Mouse (Mus musculus) urinary bladder, postnatal 25 days (tissue): Measurements from ENCODE around the gene Pik3r6.

Experiments used
- DNase-seq: peaks from one replicate; pipeline ENCODE4 v3.0.0; 2022; ENCODE audit warnings: low spot score

The Pik3r6 gene

DNA sequence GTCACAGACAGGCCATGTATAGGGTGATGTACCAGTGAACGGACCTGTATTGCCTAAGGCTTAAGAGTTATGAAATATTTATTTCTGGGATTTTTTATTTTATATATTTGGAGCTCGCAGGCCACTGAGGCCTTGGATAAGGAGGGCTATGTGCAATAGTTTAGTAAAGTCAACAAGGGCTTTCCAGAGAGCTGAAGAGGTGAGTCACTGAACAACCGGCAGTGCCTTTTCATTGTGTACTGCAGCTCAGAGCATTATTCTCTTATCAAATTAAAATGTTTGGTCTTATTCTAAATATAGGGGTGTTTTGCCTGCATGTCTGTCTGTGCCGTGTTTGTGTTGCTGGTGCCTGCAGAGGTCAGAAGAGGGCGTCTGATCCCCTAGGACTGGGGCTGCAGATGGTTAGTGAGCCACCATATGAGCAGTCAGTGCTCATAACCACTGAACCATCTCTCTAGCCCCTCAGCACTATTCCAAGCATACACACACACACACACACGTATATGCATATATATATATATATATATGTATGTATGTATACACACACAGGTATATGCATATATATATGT lies 14.5 kb upstream of the Pik3r6 start:
- no peak for DNase-seq

DNA sequence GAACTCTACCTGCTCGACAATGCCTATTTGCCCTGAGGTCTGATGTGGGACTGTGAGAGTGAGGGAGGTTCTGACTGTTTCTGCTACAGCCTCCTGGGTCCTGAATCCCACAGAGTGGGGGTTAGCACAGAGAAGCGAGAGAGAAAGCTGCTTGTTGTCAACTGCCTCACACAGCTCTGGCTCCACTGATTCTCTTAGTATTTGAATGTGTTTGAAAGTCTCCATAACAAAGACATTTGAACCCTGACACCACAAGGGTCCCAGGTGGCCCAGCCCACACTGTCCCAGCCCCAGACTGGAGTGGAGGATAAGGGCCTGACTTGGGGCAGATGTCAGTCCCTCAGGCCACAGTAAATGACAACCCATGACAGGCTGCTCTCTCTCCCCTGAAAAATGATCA lies 13.6 kb upstream of the Pik3r6 start:
- DNase-seq = no peak

DNA sequence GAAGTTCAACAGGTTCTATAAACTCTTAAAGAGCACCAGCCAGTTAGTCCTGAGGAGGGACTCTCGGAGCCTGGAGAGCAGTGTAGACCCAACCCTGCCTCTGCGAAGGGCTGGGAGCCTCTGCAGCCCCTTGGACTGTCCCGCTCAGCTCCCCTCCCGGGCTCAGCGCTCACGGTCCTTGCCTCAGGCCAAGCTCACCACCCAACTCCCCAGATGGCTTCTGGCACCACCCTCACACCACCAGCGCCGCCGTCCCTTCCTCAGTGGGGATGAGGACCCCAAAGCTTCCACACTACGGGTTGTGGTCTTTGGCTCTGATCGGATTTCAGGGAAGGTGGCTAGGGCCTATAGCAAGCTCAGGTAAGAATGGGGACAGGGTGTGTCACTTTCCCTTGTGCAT lies 10.2 kb upstream of the Pik3r6 start:
- no peak for DNase-seq

DNA sequence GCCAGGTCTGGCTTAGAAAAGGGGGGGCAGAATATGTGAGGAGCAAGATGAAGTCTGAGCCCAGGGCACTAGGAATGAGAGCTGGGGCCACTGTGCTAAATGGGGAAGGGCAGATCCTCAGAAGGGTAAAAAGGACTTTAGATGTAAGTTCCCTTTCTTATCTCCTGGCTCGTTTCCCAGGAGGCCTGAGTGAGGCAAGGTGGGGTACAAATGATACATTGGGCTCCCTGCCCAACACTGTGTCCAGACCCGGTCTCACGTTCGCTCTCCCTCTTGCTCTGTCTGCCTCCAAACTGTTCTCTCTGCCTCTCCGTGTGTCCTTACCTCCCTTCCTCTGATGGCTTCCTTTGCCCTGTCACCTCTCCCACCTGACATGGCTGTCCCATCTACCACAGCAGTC lies 9.1 kb upstream of the Pik3r6 start:
- no peak for DNase-seq

DNA sequence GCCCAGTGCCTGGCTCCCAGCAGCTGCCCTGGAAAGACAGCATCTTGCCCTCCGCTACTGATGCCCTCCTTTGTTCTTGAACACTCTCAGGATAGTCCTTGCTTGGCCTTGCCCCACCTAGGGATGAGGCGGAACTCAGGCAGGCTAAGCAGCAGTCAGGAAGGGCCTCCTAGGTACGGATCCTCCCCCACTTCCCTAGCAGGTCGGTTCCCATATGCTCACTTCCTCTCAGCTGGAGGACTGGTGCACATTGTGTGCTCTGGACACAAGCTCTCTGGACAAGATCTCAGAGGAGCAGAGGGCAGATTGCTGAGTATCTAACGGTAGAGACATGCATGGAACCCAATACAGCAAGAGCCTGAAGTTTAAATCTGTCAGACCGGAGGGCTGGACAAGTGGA lies 5.7 kb upstream of the Pik3r6 start:
- no peak for DNase-seq

DNA sequence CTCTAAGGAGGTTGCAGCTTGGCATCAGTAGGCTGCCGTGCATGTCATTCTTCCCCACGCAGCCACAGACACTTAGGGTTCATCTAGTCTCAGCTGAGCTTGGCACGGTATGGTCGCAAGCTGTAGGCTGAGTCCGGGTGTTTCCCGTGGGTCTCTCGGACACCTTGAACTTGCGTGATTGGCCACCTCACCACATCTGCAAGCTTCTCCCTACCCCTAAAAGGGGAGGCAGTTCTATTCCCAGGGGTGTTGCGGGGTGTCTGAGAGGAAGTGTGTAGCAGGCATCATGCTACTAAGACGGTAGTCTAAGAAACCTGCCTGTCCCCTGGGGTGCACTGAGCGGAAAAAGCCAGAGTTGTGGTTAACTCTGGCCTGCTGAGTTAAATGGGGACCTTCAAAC lies 4.3 kb upstream of the Pik3r6 start:
- no peak for DNase-seq

DNA sequence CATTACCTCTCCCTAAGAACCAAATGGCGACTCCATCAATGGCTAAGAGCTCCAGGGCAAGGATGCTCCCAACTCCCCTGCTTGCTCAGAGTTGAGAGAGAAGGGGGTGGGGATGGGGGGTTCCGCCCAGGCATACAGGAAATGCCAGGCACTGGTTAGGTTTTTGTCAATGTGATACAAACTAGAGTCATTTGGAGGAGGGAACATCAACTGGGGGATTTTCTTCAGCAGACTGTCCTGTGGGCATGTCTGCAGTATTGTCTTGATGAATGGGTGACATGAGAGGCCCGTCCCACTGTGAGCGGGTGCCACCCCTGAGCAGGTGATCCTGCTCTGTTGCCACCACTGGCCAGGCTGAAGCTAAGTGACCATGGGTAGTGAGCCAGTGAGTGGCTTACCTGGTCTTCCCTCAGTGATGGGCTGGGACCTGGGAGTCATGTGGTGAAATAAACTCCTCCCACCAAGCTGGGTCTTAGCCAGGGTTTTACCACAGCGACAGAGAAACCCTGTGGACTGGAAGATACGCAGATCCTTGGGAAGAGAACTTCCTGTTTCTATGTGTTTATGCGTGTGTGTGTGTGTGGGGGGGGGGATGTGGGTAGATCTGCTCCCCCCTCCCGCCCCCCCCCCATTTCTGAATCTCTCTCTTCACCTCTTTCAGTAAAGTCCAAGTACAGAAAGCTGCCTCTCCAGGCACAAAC lies 3.7 kb upstream of the Pik3r6 start:
- no peak for DNase-seq

DNA sequence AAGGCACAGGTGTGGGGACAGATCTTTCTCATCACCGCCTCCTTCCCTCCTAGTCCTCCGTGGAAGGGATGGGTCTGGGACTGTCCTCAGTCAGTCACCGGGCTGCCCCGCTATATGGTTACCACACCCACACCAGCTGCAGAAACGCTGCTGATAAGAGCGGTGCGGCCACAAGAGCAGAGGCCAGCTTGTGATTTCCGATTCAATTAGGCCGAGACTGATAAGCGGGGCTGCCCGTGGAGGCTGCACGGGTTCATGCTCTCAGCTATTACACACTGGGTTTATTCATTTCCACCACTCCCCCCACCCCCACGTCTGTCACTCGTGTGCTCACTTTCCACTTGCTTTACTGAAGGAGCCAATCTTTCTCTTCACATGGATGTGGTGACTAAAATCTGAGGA lies 1.9 kb upstream of the Pik3r6 start:
- DNase-seq = no peak

DNA sequence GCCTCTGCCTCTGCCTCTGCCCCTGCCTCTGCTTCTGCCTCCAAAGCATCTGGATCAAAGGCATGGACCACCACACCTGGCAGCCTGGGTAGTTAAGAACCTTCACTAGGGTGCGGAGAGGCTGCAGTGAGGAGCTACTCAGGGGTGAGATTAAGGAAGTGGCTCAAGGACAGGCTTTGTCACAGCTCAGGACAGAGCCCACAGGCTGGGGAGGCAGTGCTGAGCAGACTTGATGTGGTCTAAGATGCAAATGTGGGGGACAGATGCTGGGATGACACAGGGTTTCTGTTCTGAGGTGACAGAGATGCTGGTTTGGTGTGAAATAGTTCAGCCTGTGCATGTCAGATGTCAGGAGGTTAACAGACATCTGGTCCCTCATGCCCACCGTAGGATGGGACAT lies 411 bp upstream of the Pik3r6 start:
- no peak for DNase-seq

DNA sequence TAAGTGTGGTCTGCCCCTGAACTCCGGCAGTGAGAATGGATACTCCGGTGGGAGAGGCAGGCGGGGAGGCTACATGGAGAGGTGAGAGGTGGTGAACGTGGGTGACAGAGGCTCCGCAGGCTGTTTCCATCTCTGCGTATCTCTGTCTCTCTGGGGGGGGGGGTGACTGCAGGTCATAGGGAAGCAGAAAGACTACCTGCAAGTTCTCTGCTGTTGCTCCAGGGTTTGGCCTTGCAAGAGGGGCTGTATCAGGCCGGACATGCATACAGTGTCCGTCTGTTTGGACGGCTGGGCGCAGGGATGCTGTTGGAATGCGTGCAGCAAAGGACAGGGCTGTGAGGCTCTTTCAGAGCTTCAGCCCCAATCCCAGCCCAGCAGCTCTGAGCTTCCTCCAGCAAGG lies 2.1 kb downstream of the Pik3r6 start:
- DNase-seq = no peak

DNA sequence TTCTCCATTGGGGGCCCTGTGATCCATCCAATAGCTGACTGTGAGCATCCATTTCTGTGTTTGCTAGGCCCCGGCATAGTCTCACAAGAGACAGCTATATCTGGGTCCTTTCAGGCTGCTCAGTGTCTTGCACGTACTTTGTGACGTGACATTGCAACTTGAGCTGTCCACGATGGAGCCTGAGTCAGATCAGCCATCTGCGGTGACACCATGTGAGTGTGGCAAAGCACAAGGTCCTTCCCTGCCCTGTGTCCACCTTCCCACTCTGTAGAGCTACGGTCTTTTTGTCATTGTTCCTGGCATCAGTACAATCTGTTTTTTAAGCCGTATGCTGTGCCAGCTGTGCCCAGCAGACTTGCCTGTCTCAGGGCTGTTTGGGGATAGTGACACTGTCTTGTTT lies 4.4 kb downstream of the Pik3r6 start:
- DNase-seq = no peak

DNA sequence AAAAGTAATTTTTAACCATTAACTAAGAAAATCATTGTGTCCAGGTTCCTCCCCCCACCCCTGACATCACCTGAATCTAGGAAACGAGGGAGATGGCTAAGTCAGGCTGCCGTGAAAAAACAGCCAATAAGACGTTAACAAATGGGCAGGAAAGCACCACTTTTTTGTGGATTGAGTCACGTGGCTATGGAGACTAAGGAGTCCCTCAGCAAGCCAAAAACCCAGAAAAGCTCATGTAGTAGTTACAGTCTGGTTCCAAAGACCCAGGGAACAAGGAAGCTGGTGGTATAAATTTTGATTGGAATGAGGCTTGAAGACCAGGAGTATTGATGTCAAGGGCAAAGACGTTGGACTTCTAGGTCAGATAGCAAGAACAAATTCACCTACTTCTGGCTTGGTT lies 5.8 kb downstream of the Pik3r6 start:
- DNase-seq = no peak

DNA sequence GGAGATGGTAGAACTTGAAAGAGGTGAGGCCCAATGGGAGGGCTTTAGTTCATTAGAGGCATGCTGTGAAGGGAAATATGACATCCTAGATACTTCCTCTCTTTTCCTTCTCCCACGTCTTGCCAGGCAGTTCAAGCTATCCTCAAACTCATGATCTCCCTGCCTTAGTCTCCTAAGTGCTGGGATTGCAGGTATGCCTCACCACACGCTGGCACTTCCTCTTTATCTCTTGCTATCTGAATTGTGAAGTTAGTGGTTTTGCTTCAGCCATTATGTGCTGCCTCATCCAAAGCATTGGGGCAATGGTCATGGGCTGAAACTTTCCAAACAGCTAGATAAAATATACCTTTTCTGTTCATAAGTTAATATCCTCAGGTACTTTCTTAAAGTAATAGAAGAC lies 6.4 kb downstream of the Pik3r6 start:
- DNase-seq = no peak

DNA sequence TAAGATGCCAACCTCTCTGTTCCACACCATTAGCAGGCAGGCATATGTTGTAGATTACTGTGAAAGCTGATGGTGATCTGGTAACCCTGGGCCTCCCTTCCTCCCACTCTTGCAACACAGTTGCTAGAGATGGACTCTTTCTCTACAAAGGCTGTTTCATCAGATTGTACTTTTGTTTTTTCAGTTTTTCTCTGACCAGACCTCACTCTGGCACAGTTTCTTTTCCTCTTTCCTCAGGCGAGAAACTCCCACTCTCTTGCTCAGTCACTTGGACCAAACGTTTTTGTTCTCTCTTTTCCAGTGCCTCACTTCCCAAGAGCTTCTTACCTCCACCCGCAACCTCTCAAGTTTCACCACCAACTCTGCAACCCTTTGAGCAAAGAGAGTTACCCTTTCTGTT lies 11.2 kb downstream of the Pik3r6 start:
- no peak for DNase-seq

DNA sequence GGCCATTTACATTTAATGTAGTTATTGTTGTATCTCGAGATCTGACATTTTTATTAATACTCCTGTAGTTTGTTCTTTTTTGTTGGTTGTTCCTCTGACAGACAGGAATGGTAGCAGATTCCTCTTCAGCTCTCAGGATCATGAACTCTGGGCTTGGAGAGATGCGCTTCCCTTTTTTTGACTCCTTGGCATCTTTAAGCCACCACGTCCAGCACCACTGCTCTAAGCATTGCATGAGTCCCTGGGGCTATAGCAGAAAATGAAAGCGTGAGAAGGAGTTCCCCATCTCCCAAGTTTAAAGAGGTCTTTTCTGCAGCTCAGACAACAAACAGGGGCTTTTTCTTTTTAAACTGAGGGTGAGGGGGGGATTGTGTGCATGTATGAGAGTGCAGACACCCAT lies 16.5 kb downstream of the Pik3r6 start:
- DNase-seq = no peak

DNA sequence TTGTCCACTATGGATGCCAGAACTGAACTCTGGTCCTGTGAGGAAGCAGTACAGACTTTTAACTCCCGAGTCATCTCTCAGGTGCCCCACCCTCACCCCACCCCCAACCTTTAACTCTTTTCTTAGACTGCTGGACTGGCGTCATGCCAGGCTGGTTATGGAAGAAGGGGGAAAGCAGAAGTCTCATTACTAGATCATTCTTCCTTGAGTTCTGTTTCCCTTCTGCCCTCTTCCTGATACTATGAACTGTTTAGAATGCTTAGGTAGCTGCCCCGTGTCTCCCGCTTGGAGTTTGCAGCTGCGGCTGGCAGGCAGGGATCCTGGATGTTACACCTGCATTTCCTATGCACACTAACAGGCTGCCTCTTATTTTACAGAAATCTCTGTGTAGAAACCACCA lies 17.0 kb downstream of the Pik3r6 start:
- DNase-seq = no peak

DNA sequence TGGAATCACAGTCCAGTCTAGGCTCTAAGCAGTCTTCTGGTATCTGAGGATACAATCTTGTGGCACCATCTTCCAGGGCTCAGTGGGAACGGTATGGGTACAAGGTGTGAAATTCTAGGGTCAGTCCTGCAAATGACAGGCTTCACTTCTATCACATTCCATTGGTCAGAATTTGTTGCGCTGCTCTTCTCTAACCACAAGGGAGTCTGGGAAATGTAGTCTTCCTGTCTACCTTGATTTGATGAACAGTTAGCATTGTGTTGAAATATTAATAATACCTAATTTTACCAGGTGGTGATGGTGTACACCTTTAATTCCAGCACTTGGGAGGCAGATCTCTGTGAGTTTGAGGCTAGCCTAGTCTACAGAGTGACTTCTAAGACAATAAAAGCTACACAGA lies 17.6 kb downstream of the Pik3r6 start:
- no peak for DNase-seq

DNA sequence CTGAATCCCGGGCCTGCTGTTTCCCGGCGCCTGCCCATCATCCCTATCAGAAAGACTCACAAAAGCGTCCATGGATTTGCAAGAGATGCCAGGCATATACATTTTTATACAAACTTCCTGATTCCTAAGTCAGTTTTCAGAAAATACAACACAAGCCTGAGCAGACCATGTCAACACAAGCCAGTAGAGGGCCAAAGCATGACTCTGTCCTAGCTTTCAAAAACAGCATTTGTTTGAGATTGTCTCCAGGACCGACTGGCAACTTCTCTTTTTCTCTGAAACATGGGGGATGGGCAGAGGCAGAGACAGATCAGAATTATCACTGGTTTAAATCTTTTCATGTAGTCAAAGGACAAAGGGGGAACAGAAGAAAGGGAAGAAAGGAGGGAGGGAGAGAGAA lies 18.5 kb downstream of the Pik3r6 start:
- no peak for DNase-seq

DNA sequence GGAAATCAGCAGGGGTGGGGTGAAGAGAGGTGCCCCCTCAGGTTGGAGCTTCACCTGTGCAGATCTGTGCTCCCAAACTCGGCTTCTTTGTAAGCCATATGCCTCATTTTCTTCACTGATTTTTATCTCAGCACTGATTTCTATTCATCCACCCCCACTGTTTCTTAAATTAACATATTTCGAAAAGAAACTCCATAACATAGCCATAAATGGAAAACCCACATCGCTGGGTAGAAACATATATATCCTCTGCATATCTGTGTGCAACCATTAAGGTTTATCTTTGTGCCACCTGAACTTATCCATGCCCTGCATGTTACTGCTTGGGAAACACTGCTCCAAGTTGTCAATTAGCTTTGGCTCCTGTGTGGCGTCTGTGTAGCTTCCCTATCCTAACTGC lies 23.6 kb downstream of the Pik3r6 start:
- DNase-seq = no peak

DNA sequence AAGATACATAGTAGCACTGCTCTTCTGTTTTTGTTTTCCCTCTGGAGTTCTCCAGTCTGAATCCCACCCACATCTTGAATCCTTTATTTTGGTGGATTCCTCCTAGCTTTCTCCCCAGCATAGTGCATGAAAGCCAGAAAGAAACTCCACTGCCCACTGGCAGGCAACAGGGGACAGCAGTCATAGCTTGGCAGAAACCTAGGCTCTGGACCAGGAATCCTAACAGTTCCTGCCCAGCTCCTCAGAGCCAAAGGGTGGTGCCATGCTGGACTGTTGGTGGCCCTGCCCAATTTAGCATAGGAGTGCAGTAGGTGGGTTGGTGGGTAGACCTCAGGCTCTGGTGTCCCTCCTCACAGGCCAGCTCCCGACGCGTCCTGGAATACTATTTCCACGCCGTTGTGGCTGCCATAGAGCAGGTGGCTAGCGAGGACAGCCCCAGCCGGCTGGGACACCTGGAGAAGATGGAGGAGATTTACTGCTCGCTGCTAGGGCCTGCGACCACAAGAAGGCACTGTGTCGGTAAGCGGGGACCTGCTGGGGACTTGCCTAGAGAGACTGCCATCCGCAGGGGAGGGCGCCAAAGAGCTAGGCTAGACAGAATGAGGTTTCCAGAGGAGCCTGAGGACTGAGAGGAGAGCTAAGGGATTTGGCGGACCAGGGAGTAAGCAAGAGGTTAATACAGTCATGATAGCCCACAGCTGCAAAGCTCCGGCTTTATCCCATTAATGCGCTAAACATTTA lies 28.4 kb downstream of the Pik3r6 start:
- DNase-seq = no peak

DNA sequence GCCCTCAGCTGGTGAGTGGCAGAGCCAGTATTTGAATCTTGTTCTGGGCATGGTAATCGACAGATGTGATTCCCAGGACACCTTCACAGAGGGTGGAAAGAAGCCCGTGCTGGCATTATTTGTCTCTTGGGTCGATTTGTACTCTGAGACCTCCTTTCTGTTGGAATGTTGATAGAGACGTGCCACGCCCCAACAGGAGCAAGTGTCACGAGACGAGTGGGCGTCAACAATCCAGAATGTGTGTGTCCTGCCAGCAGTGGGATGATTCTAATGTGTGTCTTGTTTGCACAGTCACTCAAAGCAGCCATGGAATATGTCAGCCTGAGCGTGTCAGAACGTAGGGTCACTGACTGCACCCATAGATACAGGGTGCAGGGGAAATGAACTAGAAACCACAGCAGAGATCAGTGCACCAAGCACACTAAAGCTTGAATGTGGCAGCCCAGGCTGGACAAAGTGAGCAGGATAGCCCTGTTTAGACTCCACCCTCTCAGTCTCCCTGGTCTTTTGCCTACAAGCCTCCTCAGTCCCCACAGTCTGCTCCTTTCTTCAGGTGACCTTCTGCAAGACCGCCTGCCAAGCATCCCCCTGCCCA lies 29.2 kb downstream of the Pik3r6 start:
- no peak for DNase-seq

DNA sequence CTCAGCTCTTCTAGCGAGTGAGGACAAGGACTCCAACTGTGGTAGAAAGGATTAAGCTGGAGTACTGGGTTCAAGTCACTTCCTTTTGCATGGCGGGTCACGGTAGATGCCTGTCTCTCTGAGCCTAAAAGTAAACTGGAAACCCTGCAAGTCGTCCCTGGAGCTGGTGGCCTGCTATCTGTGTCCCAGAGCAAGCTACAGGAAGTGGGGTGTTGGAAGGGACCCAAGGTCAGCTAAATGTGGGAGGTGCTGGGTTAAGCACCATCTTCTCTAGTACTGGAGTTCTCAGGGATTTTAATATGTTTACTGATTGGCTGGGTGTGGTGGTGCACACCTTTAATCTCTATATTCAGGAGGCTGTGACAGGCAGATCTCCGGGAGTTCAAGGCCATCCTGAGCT lies 30.0 kb downstream of the Pik3r6 start:
- no peak for DNase-seq

DNA sequence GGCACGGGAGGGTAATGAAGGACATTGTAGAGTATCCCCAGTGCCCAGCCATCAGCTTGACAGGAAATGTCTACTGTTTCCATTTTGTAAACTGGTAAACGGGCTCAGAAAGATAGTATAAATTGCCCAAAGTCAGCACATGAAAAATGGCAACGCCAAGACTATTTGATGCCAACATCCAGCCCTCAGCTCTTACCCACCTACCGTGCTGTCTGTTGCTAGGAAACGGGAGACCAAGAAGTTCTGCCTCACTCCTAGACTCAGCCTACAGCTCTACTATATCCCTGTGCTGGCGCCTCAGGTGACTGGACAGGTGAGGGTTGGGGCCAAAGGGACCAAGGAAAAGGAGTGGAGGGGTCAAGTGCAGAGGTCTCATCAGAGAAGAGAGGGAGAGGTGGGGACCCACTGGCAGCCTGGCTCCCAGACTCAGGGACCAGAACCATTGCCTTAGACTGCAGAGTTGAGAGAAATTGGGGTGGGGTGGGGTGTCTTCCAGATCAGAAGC lies 31.2 kb downstream of the Pik3r6 start:
- no peak for DNase-seq
